Mouse (Mus musculus): ENCODE measurements around the gene Fam198b. TPM values are rescaled to one million over a fixed set of nuclear protein-coding genes. Genes with fewer than 3 reads are reported as not detected.
A peak's percentile ranks its signal among the peaks of the same experiment; 100 is the strongest.

The Fam198b gene
- total RNA-seq (2021), result 10 to 100 TPM; 25.9 to 34.0 TPM
- long read RNA-seq, experiment 1, full-length matches to known transcripts, result 17 of 20 reads
- long read RNA-seq, experiment 1, partial matches to known transcripts, result 0 of 20 reads
- long read RNA-seq, experiment 1, other reads (novel, unspliced or antisense), result 3 of 20 reads
- long read RNA-seq, experiment 2, full-length matches to known transcripts, result 17 of 22 reads
- long read RNA-seq, experiment 2, partial matches to known transcripts, result 1 of 22 reads
- long read RNA-seq, experiment 2, other reads (novel, unspliced or antisense), result 4 of 22 reads

GRCm38 (mm10) chr3:79884305-79884704 lies at the start of gene Fam198b:
Gene Fam198b (plus strand): TSS chr3:79884533.
- intact Hi-C loops (cut with DNase I; ENCODE audit: low total_unique reads), result no loop called here
- no peak for DNase-seq

DNA sequence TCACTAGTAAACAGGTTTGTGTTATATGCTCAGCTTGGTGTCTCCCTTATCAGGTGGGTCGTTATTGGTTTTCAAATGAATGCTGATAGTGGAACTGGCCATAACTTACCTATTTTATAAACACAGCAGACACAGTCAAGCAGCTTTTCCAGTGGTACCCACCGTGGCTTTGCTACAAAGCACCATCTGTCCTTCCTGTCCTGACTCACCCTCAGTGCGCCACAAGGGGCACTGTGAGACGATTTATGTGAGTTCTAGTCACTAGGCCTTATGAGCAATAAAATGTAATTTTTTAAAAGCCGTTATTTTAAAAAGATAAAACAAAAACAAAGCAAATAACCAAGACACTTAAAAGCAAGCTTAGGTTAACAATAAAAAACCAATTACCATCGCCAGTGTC lies 45.6 kb upstream of the Fam198b start:
- intact Hi-C loops (cut with DNase I; ENCODE audit: low total_unique reads), result no loop called here
- no peak for DNase-seq

- DNase-seq, result no peak
- intact Hi-C loops (cut with DNase I; ENCODE audit: low total_unique reads), result no loop called here
These were observed 42.9 kb upstream of the Fam198b start for GRCm38 (mm10) chr3:79841475-79841874.

DNA sequence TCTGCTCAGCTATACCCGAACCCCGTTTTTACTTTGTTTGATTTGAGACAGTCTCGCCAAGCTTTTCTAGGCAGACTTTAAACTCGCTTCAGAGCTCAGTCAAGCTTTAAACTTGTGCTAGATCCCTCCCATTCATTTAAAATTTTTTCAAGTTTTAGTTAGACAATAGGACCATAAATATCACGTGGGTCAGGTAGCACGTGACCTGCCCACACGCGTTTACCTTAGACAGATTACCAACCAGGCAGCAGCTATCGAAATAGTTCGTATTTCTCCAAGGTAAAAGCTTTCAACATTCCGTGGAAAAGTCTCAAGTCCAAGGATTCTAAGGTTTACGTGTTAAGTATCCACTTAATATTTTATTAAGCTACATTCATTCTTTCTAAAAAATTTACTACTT lies 42.2 kb upstream of the Fam198b start:
- DNase-seq, result peak; percentile 20

DNA sequence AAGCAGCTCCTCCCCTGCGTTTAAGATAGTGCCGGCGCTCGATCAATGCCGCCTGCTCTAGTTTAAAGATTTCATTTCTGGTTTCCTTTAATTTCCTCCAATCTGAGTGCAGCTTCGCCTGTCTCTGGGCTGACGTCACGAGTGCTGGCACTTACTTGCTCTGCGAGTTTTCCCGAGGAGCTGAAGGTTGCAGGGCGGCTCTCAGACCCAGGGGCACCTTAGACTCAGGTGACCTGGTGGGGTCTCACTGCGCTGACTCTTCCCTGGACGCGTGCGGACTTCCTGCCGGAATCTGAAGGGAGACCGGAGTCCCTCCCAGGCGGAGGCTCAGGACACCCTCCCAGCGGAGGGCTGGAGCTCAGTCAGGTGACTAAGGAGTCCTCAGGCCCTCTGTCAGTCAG lies 41.7 kb upstream of the Fam198b start:
- intact Hi-C loops (cut with DNase I; ENCODE audit: low total_unique reads), result no loop called here
- peak; percentile 59 for DNase-seq

More for the DNA sequence above, 42.2 kb upstream of the Fam198b start:
- intact Hi-C loops (cut with DNase I; ENCODE audit: low total_unique reads), result no loop called here

DNA sequence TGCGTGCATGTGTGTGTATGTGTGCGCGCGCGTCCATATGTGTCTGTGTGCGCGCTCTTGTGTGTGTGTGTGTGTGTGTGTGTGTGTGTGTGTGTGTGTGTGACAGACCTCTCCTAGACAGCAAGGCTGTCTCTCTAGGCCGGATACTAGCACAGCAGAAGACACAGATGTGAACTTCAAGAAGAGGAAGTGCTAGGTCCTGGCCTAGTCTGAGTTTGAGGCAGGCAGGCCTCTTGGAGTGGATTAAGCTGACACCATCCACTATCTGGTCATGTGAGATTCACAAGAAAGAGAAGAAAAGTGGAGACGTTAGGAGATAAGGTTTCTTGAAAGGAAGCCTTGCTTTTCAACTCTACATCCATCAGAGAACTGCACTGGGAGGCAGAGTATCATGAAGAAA lies 40.3 kb upstream of the Fam198b start:
- intact Hi-C loops (cut with DNase I; ENCODE audit: low total_unique reads), result no loop called here
- no peak for DNase-seq

GRCm38 (mm10) chr3:79846633-79847032 lies 37.7 kb upstream of the Fam198b start:
- intact Hi-C loops (cut with DNase I; ENCODE audit: low total_unique reads), result no loop called here
- no peak for DNase-seq

DNA sequence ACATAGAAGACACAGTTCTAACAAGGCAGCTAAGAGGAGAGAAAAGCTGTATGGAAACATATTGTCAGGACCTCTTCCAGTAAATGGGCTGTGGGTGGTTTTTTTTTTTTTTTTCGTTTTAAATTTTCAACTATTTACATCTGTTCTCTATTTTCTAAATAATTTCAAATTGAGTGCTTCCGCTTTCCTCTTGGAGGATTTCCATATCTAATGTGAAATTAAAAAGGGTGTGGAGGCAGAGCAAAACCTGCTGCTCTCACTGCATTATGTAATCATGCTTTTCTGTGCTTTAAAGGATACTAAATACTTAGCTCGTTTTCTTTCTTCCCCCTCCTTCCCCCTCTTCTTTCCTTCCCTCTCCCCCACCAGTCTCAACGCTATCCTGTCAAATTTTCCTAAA lies 35.5 kb upstream of the Fam198b start:
- intact Hi-C loops (cut with DNase I; ENCODE audit: low total_unique reads), result no loop called here

DNA sequence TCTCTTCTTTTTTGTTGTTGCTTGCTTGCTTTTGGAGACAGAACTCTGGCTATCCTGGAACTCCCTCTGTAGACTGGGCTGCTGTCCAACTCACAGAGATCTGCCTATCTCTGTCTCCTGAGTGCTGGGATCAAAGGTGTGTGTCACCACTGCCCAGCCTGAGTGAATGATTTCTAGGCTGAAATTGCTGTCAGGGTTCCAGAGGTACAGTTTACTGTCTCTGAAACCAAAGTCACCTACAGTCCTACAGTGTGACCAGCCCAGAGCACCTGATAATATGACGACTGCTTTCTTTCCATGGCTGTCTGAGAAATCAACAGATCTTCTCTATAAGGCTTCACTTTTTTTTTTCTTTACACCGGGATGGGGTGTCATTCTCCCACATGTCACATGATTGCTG lies 34.7 kb upstream of the Fam198b start:
- intact Hi-C loops (cut with DNase I; ENCODE audit: low total_unique reads), result no loop called here
- DNase-seq, result no peak

More for the DNA sequence above, 35.5 kb upstream of the Fam198b start:
- no peak for DNase-seq

- intact Hi-C loops (cut with DNase I; ENCODE audit: low total_unique reads), result no loop called here
- DNase-seq, result no peak
These were observed 33.7 kb upstream of the Fam198b start for GRCm38 (mm10) chr3:79850656-79851055.

DNA sequence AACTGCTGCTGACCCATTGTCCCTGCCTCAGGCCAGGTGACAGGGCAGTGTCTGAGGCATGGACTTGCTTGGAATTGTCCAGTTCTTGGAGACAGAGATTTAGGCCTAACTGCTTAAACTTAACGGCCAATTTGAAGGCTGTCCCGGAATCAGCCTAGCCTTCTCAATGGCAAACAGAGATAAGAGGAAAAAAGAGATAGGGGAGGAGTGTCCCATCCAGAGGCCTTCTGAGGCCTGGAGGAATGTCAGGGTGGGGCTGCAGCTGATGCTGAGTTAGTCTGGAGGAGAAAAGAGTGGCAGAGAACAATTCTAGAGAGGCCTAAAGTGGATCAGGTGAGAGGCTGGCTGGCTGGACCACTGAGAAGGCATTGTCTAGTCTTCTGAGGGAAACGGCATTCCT lies 32.2 kb upstream of the Fam198b start:
- DNase-seq, result no peak
- intact Hi-C loops (cut with DNase I; ENCODE audit: low total_unique reads), result no loop called here

- intact Hi-C loops (cut with DNase I; ENCODE audit: low total_unique reads), result no loop called here
- no peak for DNase-seq
These were observed 31.6 kb upstream of the Fam198b start, which contains the start of gene Tmem144 for GRCm38 (mm10) chr3:79852654-79853166. Gene Tmem144 (minus strand): TSS chr3:79852773.

GRCm38 (mm10) chr3:79857780-79858179 lies 26.6 kb upstream of the Fam198b start:
- intact Hi-C loops (cut with DNase I; ENCODE audit: low total_unique reads), result no loop called here
- DNase-seq, result no peak

DNA sequence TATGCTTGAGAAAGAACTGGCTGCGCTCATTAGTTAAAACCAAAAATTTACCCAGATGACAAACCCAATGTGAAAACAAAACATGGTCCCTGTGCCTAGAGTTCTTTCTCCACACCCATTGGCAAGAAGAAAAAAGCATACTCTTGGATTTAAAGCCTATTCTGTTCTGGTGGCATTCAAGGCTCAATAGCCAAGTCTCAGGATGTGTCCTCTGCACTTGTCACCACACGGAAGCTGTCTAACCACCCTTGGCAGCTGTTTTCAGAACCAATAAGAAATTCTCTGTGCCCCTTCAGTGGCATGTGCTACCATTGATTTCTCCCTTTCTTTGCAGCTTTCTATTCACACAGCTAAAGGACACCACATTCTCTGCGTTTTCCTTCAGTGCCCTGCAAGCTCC lies 26.1 kb upstream of the Fam198b start:
- intact Hi-C loops (cut with DNase I; ENCODE audit: low total_unique reads), result no loop called here
- DNase-seq, result no peak

GRCm38 (mm10) chr3:79864824-79865223 lies 19.5 kb upstream of the Fam198b start:
- DNase-seq, result no peak
- intact Hi-C loops (cut with DNase I; ENCODE audit: low total_unique reads), result no loop called here

DNA sequence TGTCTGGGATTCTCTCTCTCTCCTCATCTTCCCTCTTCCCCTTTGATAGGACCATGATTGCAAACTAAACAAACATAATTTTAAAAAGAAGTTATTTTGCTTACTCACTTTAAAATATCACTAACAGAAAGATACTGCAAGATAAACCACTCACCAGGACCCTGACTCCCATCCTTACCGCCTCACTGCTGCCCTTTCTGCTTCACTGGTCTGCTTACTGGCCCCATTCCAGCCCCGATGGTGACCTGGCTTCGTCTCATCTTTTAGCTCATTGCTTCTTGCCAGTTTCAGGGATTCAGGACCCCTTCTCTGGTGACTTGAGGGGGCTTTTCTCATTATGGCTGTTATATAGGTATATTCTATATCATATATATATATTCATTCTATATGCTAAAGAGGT lies 18.2 kb upstream of the Fam198b start:
- intact Hi-C loops (cut with DNase I; ENCODE audit: low total_unique reads), result no loop called here
- DNase-seq, result no peak

- intact Hi-C loops (cut with DNase I; ENCODE audit: low total_unique reads), result no loop called here
- no peak for DNase-seq
These were observed 17.8 kb upstream of the Fam198b start for GRCm38 (mm10) chr3:79866526-79866925.

DNA sequence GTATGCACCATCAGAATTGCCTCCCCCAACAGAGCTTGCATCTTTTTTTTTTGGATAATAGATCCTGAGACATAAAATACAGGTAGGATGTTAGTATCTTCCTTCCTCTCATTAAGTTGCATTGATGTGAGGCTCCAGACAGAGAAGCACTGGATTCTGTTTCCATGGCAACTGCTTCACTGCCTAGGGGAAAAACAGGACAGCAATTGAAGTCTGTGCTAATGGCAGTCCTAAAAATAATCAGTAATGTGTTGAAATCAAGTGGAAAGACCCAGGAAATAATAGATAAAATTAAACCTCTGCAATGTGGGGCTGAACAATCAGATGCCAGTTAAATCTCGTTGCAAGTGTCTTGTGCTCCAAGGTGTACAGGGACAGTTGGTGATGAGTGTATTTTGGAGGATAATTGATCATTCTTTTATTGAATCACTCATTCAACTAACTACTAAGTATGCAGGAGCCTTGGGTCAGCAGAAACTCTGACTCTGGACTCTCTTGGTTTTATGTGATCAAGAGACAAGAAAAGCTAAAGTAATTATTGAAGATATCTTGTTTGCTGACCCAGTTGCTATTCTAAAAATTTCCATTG lies 17.1 kb upstream of the Fam198b start:
- DNase-seq, result no peak
- intact Hi-C loops (cut with DNase I; ENCODE audit: low total_unique reads), result no loop called here

GRCm38 (mm10) chr3:79875471-79875870 lies 8.9 kb upstream of the Fam198b start:
- DNase-seq, result no peak
- intact Hi-C loops (cut with DNase I; ENCODE audit: low total_unique reads), result no loop called here

GRCm38 (mm10) chr3:79878350-79878749 lies 6.0 kb upstream of the Fam198b start:
- intact Hi-C loops (cut with DNase I; ENCODE audit: low total_unique reads), result no loop called here
- DNase-seq, result no peak

DNA sequence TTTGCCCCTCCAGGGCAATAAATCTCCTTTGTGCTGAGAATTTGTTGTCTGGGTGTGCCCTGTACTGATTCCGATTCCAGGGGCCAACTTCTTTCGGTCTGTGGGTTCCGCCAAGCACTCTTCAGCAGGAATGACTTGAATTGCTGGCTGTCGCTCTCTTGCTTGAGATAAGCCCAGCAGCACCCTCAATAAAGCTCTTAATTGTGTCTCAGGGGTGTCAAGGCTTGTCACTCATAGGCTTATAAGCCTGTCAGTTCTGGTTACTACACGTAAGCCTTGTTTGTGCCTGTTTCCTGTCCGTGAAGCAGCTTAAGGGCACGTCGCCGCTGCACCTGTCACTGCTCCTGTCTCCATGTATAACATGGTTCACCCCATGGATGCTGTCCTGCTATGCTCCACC lies 5.1 kb upstream of the Fam198b start:
- intact Hi-C loops (cut with DNase I; ENCODE audit: low total_unique reads), result no loop called here
- DNase-seq, result no peak

Measured in gastrocnemius, postnatal 14 days (tissue).